ENCODE assay signal across 22 mouse cellular contexts in genomic region chr6:126365495-126365894, GRCm38 (mm10).
DNase-seq lines count a peak whose midpoint lies in the region; ATAC-seq lines count a peak whose summit lies in the region.
"Had no signal": no experiment of that assay in that cellular context is flagged by ENCODE, and none has a peak within 500 bp of the region (broad histone marks: within the 10 kb centered on the region; RNA-seq: fewer than 3 reads in every experiment).

No protein-coding gene starts in this region.

- no peaks in the 10 kb centered on the region for H3K36me3 ChIP-seq in stomach, embryonic 16.5 days (ENCODE audit: control insufficient read depth, insufficient read depth, low read length)
- H3K36me3 ChIP-seq: embryonic facial prominence, embryonic 13.5 days; G1E; heart, embryonic 12.5 days; hindbrain, embryonic 10.5 days; intestine, embryonic 15.5 days had no signal

- H3K27ac ChIP-seq in stomach, embryonic 16.5 days (ENCODE audit: low read length): peak overlapping the region; percentile 58; the same call in 1 of the 2 replicates
- H3K27ac ChIP-seq: embryonic facial prominence, embryonic 13.5 days; forebrain, embryonic 13.5 days; heart, adult 2 months; hindbrain, embryonic 10.5 days; hindbrain, embryonic 14.5 days; intestine, embryonic 15.5 days had no signal

- H3K9me3 ChIP-seq in stomach, embryonic 16.5 days (replicated peaks; ENCODE audit: control insufficient read depth, low read length): no peaks in the 10 kb centered on the region
- H3K9me3 ChIP-seq: embryonic facial prominence, embryonic 13.5 days; forebrain, embryonic 13.5 days; hindbrain, embryonic 10.5 days; intestine, embryonic 15.5 days had no signal

- no peaks in the 10 kb centered on the region for H3K4me1 ChIP-seq in stomach, embryonic 16.5 days (ENCODE audit: control insufficient read depth, insufficient read depth, low read length)
- H3K4me1 ChIP-seq: forebrain, embryonic 13.5 days; hindbrain, embryonic 10.5 days; intestine, embryonic 15.5 days had no signal

- no peaks in the 10 kb centered on the region; the same call in 1 of the 2 replicates for H3K27me3 ChIP-seq in stomach, embryonic 16.5 days (ENCODE audit: control insufficient read depth, insufficient read depth, low read length)
- H3K27me3 ChIP-seq: embryonic facial prominence, embryonic 13.5 days; forebrain, embryonic 13.5 days; heart, embryonic 12.5 days; intestine, embryonic 15.5 days had no signal

- 82% methylated on average over 8 of the region's 8 CpGs for WGBS in stomach, embryonic 16.5 days

- no peak overlapping the region for H3K9ac ChIP-seq in stomach, embryonic 16.5 days (ENCODE audit: low read length)
- H3K9ac ChIP-seq: embryonic facial prominence, embryonic 13.5 days; forebrain, embryonic 13.5 days; forebrain, postnatal 0 days; heart, embryonic 12.5 days; hindbrain, embryonic 14.5 days; intestine, embryonic 15.5 days had no signal

- DNase-seq in cerebellum, adult 8-10 months: no peak
- peak; percentile 32 to 42 for DNase-seq in cerebellum, adult 18-20 months
- peak; percentile 72 to 78 for DNase-seq in cerebellum, postnatal 10 days
- no peak for DNase-seq in adrenal gland, adult (ENCODE audit: inconsistent age in 2 of 2, low spot score in 1 of 2)
- DNase-seq in urinary bladder, adult 18-20 months (ENCODE audit: low spot score in 2 of 2): no peak
- no peak for DNase-seq in c-Kit-positive CD71-positive TER-119-positive erythroid progenitor cells, embryonic 14.5 days (ENCODE audit: low spot score)
- DNase-seq: adrenal gland, postnatal 14 days; B cell, adult 2 months; forebrain, postnatal 0 days; gastrocnemius, postnatal 14 days; heart, adult 2 months; kidney, adult 2 months had no signal

- ATAC-seq in cerebellum, adult (ENCODE audit: insufficient number of reproducible peaks, low FRiP score, low TSS enrichment): 0 out of 2 replicates have a peak, but pooled peaks have one; percentile 14
- no peak for ATAC-seq in stomach, embryonic 16.5 days (ENCODE audit: insufficient read depth, low FRiP score)
- ATAC-seq: CD4-positive, CD25-positive, alpha-beta regulatory T cell, adult 4 months; forebrain, embryonic 13.5 days; forebrain, postnatal 0 days; intestine, embryonic 15.5 days had no signal

- H3K4me3 ChIP-seq in stomach, embryonic 16.5 days (replicated peaks; ENCODE audit: low read length): no peak overlapping the region
- H3K4me3 ChIP-seq: embryonic facial prominence, embryonic 13.5 days; forebrain, embryonic 13.5 days; heart, adult 2 months; heart, embryonic 12.5 days; hindbrain, embryonic 10.5 days; intestine, embryonic 15.5 days had no signal

- no peak overlapping the region for H3K4me2 ChIP-seq in stomach, embryonic 16.5 days (ENCODE audit: low read depth, low read length)
- H3K4me2 ChIP-seq: embryonic facial prominence, embryonic 13.5 days; forebrain, embryonic 13.5 days; heart, embryonic 12.5 days; hindbrain, embryonic 14.5 days; intestine, embryonic 15.5 days had no signal

Comparison
In these comparisons a context has a peak if more than half of its experiments do, and no peak if none do; other contexts are left out.
1. DNase-seq: peak in cerebellum, adult 18-20 months (2 of 2) and cerebellum, postnatal 10 days (2 of 2); none in cerebellum, adult 8-10 months (single experiment), adrenal gland, adult (0 of 2), urinary bladder, adult 18-20 months (0 of 2) and c-Kit-positive CD71-positive TER-119-positive erythroid progenitor cells, embryonic 14.5 days (single experiment).